Mouse (Mus musculus): ENCODE results near the gene Srprb. TPM values are rescaled to one million over a fixed set of nuclear protein-coding genes. Genes with fewer than 3 reads are reported as not detected.
"Not testable (repeated sequence)": the region's sequence is repeated elsewhere in the genome, so short reads cannot be mapped to it uniquely, and the experiment has no call there.

Srprb gene
- total RNA-seq, 4 experiments from 2014 or later = 19.5 to 22.9 (median 22.1) TPM

DNA sequence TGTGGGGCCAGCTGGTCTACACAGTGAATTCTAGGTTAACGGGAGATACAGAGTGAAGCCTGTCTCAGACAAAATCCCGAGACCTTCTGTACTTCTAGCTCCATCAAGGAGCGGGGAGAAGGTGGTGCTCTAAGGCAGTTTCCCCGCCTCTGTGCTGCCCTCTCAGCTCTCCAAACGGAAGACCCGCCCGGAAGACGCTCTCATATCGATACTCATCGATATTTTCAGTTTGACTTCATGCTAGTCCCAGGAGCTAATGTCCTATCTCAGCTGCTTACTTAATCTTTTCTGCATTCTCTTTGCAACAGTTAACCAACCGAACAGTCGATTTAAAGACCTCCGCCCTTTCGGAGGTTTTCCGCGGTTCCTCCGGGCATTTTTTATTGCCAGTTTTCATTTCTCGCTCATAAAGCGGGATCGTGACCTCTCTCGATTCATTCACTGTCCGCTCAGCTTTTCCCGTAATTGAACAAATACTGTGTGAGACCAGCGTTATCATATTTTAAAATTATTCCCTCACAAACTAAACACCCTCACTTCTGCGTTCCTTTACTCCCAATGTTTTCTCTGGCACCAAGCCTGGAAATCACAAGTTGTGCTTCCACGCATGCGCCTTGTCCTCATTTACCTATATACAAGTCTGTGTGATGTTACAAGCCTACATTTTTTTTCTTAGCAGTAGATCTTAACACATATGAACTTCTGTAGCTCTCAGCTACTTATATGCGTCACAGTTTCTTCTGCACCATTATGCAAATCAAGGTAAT lies 10.9 kb upstream of the Srprb start:
- no peak for DNase-seq (ENCODE audit: low spot score in 2 of 2)

DNA sequence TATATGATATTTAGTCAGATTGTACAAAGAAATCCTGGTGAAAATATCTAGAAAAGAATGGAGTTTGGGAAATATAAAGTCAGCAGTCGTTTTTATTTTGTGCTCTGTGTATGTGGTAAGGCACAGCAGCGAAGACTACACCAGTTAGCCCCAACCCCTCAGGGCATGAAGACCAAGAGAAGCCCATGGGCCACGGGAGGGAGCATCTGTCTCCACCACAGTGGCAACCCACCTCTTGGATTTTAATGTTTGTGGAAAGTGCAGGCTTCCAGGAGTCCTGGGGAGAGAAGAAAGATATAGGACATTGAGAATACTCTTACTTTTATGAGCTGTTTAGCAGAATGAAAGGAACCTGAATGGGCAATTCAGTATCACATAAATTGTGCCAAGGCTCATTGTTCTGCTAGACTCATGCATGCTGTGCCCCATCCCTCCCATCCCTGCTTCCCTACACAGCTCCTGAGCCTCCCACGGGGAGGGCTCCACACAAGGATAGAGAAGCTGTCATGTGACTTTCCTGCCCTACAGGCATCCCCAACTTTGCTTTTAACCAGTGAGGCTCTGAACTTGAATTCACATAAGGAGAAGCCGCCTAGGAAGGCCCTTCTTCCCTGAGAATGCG lies 7.0 kb upstream of the Srprb start:
- DNase-seq (ENCODE audit: low spot score in 2 of 2) = no peak

DNA sequence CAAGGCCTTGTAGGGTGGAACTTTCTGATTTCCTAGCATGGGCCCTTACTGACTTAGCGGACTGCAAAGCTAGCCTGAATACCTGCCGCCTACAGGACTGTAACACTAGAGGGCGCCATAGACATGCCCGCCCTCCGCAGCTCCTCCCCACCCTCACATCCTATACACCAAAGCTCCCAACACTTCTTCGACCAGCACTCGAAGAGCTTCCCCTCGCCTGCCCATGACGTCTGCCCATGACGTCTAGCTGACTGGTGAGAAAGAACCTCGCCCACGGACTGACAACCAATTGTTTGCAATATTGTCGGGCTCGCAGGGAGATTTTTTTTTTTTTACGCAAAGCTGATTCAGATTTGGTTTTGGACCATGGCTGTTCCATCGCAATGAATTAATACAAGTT lies 5.9 kb upstream of the Srprb start:
- DNase-seq (ENCODE audit: low spot score in 2 of 2) = peak; percentile 32 to 55

DNA sequence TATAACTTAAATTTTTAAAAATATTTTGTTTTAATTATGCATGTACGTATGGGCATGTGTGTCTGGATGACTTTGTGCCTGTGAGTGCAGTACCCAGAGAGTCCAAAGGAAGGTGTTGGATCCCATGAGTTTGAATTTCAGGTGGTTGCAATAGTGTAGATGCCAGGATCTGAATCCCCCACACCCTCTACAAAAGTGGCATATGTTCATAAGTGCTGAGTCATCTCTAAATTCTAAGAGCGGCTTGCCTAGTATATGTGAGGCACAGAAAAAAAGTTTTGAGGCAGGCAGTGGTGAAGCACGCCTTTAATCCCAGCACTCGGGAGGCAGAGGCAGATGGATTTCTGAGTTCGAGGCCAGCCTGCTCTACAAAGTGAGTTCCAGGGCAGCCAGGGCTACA lies 3.8 kb upstream of the Srprb start:
- DNase-seq (ENCODE audit: low spot score in 2 of 2) = no peak

DNA sequence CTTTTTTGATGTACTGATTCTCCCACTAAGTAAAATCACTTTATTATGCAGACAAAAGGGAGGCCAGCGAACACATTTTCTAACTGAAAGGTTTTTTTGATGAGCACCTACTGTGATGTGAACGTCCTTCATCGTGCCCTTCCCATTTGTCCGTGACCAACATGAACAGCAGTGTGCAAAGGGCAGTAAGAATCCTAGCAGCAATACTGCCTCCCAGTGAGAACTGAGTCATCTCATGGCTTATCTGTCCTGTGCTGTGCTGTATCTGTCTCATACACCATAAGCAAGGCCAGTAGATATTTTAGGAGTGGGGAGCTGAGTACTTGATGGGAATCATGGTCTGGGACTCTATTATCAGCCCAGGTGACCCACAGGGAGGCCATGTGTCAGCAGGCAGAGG lies 13.5 kb downstream of the Srprb start:
- DNase-seq (ENCODE audit: low spot score in 2 of 2) = no peak

DNA sequence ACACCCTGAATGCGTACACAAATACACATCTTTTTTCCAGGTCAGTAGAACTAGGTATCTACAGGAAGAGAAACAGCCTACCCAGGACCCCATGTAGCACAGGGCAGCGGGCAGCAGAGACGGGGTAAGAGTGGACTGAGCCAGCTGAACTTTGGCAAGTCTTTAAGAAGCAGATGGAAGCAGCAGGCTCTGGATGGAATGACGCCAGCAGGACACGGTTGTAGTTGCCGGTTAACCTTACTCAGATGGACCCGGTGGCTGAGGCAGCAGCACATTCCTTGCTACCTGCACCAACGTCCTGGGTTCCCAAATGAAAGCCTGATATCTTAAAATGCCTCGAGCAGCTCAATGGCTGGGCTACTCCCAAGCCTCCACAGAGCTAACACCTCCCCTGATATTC lies 15.2 kb downstream of the Srprb start:
- no peak for DNase-seq (ENCODE audit: low spot score in 2 of 2)

DNA sequence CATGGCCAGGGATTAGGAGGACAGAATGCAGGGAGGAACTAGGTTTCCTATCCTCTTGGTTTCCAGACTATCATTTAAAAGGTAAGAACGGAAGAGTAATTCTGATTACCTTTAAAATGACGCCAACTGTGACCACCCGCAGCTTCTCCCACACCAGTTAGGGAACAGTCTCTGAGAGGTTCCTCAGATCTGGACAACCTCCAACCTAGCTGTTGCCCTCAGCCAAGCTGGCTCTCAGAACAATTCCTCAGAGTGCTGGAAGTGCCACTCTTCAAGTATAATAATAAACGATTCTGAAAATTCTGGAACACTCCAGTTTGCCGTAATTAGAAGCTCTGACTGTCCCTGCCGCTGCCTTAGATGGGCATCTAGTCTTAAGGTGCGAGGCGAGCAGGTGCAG lies 16.0 kb downstream of the Srprb start:
- DNase-seq (ENCODE audit: low spot score in 2 of 2) = no peak

DNA sequence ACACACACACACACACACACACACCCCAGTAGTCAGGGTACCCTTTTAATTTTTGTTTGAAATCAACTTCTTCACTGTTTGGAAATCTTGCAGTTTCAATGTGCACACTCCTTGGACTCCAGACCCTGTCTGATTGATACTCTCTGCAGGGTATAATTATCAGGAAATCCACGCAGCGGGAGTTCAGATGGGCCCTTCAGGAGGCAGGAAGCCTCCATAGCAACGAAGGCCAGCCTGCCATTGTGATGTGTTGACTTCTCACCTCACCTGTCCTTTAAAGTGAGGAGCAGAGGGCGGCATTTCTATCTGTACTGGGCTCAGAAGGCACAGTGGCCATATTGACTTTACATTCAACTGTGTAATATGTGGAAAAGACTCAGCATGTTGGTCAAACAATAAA lies 17.1 kb downstream of the Srprb start:
- no peak for DNase-seq (ENCODE audit: low spot score in 2 of 2)

DNA sequence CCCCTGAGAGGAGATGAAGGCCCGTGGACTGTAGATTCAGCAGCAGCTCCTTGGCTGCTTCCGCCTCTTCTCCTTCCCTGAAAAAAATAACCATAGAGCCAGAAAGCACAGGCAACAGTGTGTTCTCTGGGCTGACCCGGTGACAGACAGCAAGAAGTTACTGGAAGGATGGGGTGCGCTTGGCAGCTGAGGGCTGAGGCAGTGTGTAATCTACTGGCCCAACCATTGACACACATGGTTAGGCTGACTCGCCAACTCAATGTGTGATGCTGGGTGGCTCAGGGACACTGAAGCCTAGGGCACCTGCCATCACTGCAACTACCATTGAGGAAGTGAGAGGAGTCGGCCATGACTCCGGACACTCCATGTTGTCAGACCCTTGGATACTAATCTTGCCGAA lies 20.1 kb downstream of the Srprb start:
- no peak for DNase-seq (ENCODE audit: low spot score in 2 of 2)

DNA sequence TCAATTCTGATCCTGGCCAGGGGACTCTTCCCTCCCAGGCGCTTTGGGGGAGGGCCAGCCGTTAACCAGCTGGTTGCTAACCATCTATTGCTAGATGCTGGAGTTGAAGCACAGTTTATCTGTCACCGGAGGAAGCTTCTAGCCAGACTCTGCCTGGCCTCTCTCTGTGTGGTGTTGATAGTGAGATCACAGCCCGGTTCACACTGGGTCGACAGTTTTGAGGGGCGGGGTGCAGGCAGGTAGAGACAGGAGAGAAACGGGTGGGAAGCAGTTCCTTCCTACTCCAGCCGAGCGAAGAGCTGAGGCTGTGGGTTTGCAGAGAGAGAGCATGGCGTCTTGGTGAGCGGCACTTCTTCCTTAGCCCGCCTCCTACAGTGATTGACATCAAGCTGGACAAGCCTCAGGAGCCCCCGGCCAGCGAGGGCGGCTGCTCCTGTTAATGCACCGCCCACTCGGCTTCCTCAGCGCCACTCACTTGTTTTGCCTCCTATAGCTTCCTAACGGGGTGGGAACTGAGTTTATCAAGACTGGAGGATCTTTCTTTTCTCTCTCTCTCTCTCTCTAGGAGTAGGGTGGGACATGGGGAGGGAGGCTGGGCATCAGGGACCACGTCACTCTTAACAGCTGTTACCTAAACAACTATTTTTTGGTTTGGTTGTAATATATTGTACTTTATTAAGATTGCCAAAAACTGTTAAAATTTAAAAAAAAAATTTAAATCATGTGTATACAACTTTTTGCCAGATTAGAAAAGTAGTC lies 21.0 kb downstream of the Srprb start:
- peak in 1 of 2 experiments; percentile 35 for DNase-seq (ENCODE audit: low spot score in 2 of 2)

DNA sequence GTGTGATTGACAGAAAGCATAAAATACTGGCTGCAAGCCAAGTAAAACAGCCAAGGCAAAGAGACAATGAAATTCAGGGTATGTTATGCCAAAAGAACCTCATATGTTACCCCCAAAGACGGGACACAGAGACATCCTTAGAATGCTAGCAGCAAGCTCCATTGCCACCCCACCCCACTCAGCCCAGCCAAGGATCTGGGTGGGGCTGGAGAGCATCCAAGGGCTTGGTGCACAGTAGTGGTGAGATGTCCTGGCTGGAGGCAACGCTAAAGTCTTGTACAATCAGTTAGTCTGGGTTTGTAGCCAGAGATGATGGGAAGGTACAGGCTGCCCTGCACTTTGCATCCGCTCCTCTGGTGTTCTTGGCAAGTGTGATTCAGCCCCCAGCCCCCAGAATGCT lies 21.6 kb downstream of the Srprb start:
- no peak for DNase-seq (ENCODE audit: low spot score in 2 of 2)

DNA sequence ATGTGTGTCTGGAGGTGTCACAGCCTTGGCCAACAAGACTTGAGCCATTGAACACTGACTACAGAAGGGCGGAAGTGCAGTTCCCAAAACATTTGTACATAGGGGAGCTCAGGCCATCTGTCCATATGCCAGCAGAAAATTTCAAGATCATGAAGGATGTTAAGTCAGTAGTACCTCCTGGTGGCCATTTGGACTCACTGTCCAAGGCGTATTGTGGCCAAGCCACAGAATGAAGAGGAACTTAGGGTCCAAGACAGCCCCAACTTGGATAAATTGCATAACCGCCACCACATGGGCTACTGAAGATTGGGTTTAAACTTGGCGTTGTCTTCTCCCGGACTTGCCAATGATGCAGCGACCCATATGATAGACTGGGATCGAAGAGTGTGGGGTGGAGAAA lies 26.2 kb downstream of the Srprb start:
- DNase-seq (ENCODE audit: low spot score in 2 of 2) = no peak

DNA sequence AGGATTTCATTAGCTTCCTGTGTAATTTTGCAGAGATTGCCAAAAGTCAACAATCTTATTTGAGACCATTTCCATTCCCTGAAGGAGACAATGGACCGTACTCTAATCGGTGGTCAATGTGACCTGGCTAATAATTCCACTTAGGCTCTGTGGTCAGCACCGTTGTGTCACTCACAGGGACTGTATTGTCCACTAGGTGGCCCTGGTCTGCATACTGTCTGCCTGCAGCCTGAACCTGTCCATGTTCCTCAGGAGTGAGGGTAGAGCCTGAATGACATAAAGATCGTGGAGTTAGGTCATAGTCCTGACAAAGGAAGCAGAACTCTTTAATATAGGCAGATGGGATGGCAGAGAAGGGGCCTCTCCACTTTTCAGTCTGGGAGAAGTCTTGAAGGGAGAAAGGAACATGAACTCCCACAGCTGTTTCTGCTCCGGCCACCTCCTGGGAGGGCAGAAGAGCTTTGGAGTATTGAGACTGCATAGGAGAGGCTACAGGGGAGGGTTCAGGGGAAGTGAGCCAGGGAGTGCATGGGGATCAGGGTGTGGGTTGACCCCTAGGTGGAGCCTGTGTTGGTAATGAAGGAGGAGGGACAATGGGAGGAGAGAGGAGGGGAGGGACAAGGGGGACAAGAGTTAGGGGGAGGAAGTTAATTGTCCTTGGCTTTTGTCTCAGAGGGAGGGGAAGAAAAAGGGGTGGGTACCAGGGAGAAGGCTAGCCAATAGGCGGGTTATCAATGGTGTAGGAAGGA lies 27.0 kb downstream of the Srprb start:
- no peak for DNase-seq (ENCODE audit: low spot score in 2 of 2)

DNA sequence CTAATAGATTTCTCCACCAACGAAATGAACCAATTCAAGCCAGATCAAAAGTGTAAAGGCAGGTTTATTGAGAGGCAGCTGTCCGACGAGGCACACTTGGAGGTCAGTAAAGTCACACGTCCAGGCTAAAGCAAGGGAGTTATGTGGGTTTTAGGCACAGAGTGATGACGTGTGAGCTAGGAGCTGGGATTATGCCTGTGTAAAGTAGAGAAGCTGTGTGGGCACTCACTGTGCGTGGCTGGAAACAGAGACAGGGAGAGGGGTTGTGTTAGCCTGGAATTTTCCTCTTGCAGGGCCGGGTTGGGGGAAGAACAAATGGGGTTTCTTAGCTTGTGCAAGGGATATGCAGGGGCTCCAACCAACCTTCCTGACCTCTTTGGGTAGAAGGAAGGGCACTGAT lies 33.2 kb downstream of the Srprb start:
- DNase-seq (ENCODE audit: low spot score in 2 of 2) = no peak

DNA sequence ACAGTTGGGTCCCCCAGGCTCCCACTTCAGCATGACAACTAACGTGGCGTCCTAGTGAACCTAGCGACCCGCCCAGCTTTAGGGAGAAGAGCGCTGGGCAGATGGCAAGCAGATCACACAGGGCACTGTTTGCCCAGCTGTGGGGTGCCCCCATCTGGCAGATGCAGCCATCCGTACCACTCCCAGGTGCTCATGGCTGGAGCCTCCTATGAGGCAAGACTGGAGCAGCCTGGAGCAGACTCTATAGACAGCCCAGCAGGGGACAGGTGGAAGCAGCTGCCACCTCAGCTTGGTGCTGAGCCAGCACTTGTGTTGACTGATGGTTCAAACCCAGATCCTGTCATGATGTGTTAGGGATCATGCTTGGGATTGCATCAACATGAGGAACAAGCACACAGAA lies 33.9 kb downstream of the Srprb start:
- no peak for DNase-seq (ENCODE audit: low spot score in 2 of 2)

DNA sequence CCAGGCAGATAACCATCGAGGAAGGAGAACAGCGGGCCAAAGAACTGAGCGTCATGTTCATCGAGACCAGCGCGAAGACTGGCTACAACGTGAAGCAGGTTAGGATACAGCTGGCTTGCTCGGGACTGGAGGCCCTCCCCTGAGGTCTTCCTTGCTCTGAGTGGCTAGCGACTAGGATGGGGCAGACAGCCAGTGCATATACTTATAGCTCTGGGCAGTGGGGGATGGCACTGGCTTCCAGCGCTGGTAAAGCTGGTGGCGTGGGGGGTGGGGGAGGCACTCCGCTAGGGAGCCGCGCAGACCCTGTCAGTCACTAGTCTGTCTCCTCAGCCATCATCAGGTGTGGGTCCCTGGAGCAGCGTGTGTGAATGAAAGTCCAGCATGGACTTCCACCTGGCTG lies 38.1 kb downstream of the Srprb start:
- DNase-seq (ENCODE audit: low spot score in 2 of 2) = no peak

DNA sequence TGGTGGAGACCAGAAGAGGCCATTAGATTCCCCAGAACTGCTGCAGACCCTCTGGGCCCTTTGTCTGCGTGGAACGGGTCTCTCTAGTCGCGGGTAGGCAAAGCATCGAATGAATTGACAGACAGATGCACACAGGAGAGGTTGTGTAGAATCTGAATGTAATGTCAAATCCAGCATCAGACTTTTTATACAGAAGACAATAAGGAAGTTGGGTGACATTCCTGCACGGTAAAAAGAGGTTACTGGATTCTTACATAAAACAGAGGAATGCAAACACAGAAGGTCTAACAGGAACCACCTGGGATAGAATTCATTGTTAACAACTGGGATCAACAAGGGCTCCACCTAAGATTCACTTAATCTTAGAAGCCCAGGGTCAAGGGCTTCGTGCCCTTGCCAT lies 46.8 kb downstream of the Srprb start:
- DNase-seq (ENCODE audit: low spot score in 2 of 2) = not testable (repeated sequence)

DNA sequence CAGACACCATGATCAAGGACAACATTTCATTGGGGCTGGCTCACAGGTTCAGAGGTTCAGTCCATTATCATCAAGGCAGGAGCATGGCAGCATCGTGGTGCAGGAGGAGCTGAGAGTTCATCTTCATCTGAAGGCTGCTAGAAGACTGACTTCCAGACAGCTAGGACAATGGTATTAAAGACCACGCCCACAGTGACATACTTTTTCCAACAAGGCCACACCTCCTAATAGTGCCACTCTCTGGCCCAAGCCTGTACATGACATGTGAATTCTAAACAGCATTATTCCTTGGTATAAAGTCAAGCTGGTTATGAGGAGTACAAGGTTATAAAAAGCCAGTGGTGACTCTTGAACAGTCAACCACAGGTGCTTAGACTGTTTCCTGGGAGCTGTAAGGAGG lies 47.4 kb downstream of the Srprb start:
- DNase-seq (ENCODE audit: low spot score in 2 of 2) = no peak

DNA sequence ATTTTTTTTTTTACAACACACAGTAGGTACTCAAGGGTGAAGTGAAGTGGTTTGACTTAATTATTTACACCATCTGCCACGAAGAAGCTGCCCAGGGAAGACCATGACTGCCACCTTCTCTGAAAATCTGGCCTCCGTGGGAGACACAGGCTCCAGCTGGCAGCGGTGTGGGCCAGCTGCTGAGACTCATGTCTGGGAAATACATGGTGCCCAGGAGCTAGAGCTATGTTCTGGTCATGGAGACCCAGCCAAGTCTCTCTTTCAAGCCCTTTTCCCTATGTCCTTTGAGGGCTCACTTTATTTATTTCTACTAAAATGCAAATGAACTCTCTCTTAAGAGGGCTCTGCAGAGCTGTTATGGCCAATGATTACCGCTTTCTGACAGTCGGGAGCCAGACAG lies 48.7 kb downstream of the Srprb start:
- DNase-seq (ENCODE audit: low spot score in 2 of 2) = no peak

DNA sequence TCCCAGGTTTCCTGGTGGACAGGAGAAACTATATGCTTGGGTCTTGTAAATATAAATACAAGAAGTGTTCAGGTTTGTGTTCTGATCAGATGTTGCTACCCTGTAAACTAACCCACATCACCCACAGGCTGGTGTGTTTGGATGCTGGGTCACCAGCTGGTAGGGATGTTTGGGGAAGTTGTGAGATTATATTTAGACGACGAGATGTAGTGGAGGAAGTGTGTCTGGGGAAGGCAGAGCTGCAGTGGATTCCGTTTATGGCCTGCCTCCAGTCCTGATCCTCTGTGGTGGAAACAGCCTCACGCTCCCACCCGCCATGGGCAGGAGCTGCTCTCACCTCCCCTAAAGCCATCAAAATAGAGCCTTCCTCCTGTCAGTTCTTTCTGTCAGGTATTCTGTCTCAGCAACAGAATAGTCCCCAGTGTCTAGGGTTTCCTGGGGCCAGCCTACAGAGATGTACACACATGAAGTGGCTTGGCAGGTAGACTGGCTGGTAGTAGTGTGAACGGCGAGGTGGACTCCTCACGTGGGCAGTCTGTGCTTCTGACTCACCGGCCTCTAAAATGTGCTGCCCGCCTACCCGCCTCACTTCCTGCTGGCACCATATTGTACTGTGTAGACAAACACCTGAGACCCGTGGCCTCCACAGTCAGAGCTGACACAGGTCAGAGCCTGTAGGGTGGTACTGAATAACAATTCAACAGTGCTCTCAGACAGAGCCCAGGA lies 52.7 kb downstream of the Srprb start:
- no peak for DNase-seq (ENCODE audit: low spot score in 2 of 2)

DNA sequence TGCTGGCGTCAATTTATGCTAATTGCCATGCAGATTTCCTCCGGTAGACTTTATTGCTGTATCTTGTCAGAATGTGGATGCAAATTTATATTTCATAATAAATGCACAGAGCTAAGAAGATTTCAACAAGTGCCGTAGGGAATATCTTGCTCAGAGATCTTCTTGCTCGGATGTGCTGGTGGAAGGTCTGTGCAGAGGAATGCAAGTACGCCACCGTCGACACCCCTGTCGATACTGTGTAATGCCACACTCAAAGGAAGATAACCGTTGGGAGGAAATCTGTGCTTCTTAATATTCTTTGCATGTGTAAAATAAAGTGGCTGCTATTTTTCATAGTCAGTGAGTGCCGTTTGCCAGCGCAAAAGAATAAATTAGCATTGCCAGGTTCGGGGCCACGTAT lies 54.8 kb downstream of the Srprb start:
- no peak for DNase-seq (ENCODE audit: low spot score in 2 of 2)
